Mouse (Mus musculus): ENCODE results near the gene Pnpla5.

DNA sequence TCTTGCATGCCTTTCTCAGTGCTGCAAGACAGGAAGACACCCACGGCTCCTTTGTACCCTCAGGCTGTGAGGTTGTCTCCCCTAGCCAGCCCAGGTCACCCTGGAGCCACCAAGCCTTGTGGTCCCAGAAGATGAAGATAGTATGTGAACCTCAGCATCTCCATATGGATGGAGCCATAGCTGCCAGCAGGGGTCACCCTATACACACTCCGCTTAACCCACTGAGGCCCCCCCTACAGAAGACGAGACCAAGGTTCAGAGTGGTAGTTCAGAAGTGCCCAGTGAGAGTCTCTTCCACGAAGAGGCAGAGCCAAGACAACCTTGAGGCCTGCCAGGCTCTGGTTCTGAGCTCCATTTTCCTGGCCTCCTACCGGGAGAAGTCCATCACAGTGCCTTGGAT lies 7.2 kb downstream of the Pnpla5 start:
- TF ChIP-seq CTCF (IDR thresholded peaks at IDR 0.05; ENCODE audit: low read depth) (peak; percentile 62), EP300 (optimal IDR thresholded peaks at IDR 0.05) (no peak)
